Mouse (Mus musculus) MEL (cell line): ENCODE results near the gene Vmn2r99. TPM values are rescaled to one million over a fixed set of nuclear protein-coding genes. Genes with fewer than 3 reads are reported as not detected.

Source experiments
- DNase-seq: peaks from one replicate; pipeline ENCODE4 v3.0.0; 2011; ENCODE audit warnings: low read depth, low spot score
- H3K27ac ChIP-seq: 2 replicates; pipeline ENCODE4 v1.5.1; 2012; ENCODE audit warnings: low read depth, mild to moderate bottlenecking, control low read depth, low read length, moderate library complexity; ENCODE audit not compliant: control insufficient read depth
- H3K27me3 ChIP-seq, 2 experiments: fragments of 150-350 bp in 1 of 2; sonication (generic) in 1 of 2; 2 replicates each; pipeline ENCODE4 v1.6.1; 2012; ENCODE audit warnings: low read length in 2 of 2, mild to moderate bottlenecking in 2 of 2, improper control_type of control experiment in 1 of 2, moderate library complexity in 1 of 2; ENCODE audit not compliant: insufficient read depth in 2 of 2, control insufficient read depth in 1 of 2
- H3K36me3 ChIP-seq, 2 experiments: 2 replicates each; pipeline ENCODE4 v1.6.1; 2012 to 2014; ENCODE audit warnings: low read length in 2 of 2, improper control_type of control experiment in 1 of 2, inconsistent platforms in 1 of 2, mild to moderate bottlenecking in 1 of 2; ENCODE audit not compliant: insufficient read depth in 2 of 2, control insufficient read depth in 1 of 2
- H3K4me1 ChIP-seq, 2 experiments: fragments of 150-350 bp in 1 of 2; sonication (generic) in 1 of 2; 2 replicates each; pipeline ENCODE4 v1.6.1; 2012; ENCODE audit warnings: low read length in 2 of 2, improper control_type of control experiment in 1 of 2, mild to moderate bottlenecking in 1 of 2; ENCODE audit not compliant: insufficient read depth in 2 of 2, control insufficient read depth in 1 of 2
- H3K4me3 ChIP-seq, 2 experiments: fragments of 150-350 bp in 1 of 2; sonication (generic) in 1 of 2; 2 replicates each; pipeline ENCODE4 v1.5.1; 2012; ENCODE audit warnings: low read depth in 2 of 2, low read length in 2 of 2, mild to moderate bottlenecking in 2 of 2, moderate library complexity in 2 of 2, control low read depth in 1 of 2, improper control_type of control experiment in 1 of 2; ENCODE audit not compliant: control insufficient read depth in 1 of 2, insufficient read depth in 1 of 2
- H3K79me2 ChIP-seq: 2 replicates; pipeline ENCODE4 v1.6.1; 2012; ENCODE audit warnings: mild to moderate bottlenecking, low read length, moderate library complexity; ENCODE audit not compliant: control insufficient read depth, poor library complexity, insufficient read depth
- H3K9ac ChIP-seq: 2 replicates; pipeline ENCODE4 v1.6.1; 2012; ENCODE audit warnings: low read depth, mild to moderate bottlenecking, control low read depth, low read length, moderate library complexity; ENCODE audit not compliant: control insufficient read depth, poor library complexity, severe bottlenecking
- H3K9me3 ChIP-seq: fragments of 150-350 bp; sonication (generic); replicated peaks from 2 replicates; pipeline ENCODE4 v1.6.1; 2012; ENCODE audit warnings: mild to moderate bottlenecking, low read length, improper control_type of control experiment, moderate library complexity; ENCODE audit not compliant: insufficient read depth
- CHD1 ChIP-seq: IDR thresholded peaks from 2 replicates; pipeline ENCODE4 v1.6.1; 2012; ENCODE audit warnings: low read depth, mild to moderate bottlenecking, inconsistent platforms, low read length, improper control_type of control experiment
- CHD2 ChIP-seq: IDR thresholded peaks from 2 replicates; pipeline ENCODE4 v1.6.1; 2011; ENCODE audit warnings: low read length, improper control_type of control experiment
- EP300 ChIP-seq, 2 experiments: IDR thresholded peaks; 2 replicates each; pipeline ENCODE4 v1.6.1; 2011; ENCODE audit warnings: improper control_type of control experiment in 2 of 2, low read length in 2 of 2, low read depth in 1 of 2, mild to moderate bottlenecking in 1 of 2
- ETS1 ChIP-seq: IDR thresholded peaks from 2 replicates; pipeline ENCODE4 v1.6.1; 2012; ENCODE audit warnings: low read depth, mild to moderate bottlenecking, inconsistent platforms, low read length, improper control_type of control experiment, moderate library complexity
- GABPA ChIP-seq: IDR thresholded peaks from 2 replicates; pipeline ENCODE4 v1.6.1; 2012; ENCODE audit warnings: low read depth, mild to moderate bottlenecking, inconsistent platforms, low read length, improper control_type of control experiment, moderate library complexity
- MAX ChIP-seq: IDR thresholded peaks from 2 replicates; pipeline ENCODE4 v1.6.1; 2011; ENCODE audit warnings: low read length, improper control_type of control experiment
- MAZ ChIP-seq: IDR thresholded peaks from 2 replicates; pipeline ENCODE4 v1.6.1; 2012; ENCODE audit warnings: low read depth, mild to moderate bottlenecking, inconsistent platforms, low read length, improper control_type of control experiment
- MYB ChIP-seq: IDR thresholded peaks from 2 replicates; pipeline ENCODE4 v1.6.1; 2011; ENCODE audit warnings: mild to moderate bottlenecking, low read depth, low read length, improper control_type of control experiment
- POLR2A ChIP-seq, 2 experiments: IDR thresholded peaks; 2 replicates each; pipeline ENCODE4 v1.6.1; 2011 to 2012; ENCODE audit warnings: low read length in 2 of 2, mild to moderate bottlenecking in 2 of 2, control low read depth in 1 of 2, improper control_type of control experiment in 1 of 2, low read depth in 1 of 2, moderate library complexity in 1 of 2; ENCODE audit not compliant: control insufficient read depth in 1 of 2, insufficient read depth in 1 of 2, poor library complexity in 1 of 2
- RCOR1 ChIP-seq: IDR thresholded peaks from 2 replicates; pipeline ENCODE4 v1.6.1; 2012; ENCODE audit warnings: low read depth, mild to moderate bottlenecking, inconsistent platforms, low read length, improper control_type of control experiment
- TCF12 ChIP-seq: IDR thresholded peaks from 2 replicates; pipeline ENCODE4 v1.6.1; 2014; ENCODE audit warnings: low read depth, mild to moderate bottlenecking, inconsistent platforms, low read length, improper control_type of control experiment, moderate library complexity
- USF1 ChIP-seq: IDR thresholded peaks from 2 replicates; pipeline ENCODE4 v1.6.1; 2014; ENCODE audit warnings: low read depth, mild to moderate bottlenecking, inconsistent platforms, low read length, improper control_type of control experiment, moderate library complexity
- polyA plus RNA-seq, 2 experiments: library from polyadenylated mRNA; stranded (reverse) in 1 of 2; unstranded in 1 of 2; fragments of >175 nt in 1 of 2; fragments of >200 nt in 1 of 2; gene quantifications; 2 replicates each; pipeline versions ENCODE4 v1.2.1 to v1.2.4; 2012; ENCODE audit warnings: low replicate concordance in 2 of 2, low read depth in 1 of 2; ENCODE audit not compliant: insufficient read length in 2 of 2, insufficient read depth in 1 of 2, missing spikeins in 1 of 2
- total RNA-seq: library from RNA; depleted of rRNA; stranded (reverse); fragments of 300-350 nt; gene quantifications from 2 replicates; pipeline ENCODE4 v1.2.3, GENCODE M21; 2012; rRNA removed

The Vmn2r99 gene
- total and polyA plus RNA-seq, 3 experiments, result not detected

DNA sequence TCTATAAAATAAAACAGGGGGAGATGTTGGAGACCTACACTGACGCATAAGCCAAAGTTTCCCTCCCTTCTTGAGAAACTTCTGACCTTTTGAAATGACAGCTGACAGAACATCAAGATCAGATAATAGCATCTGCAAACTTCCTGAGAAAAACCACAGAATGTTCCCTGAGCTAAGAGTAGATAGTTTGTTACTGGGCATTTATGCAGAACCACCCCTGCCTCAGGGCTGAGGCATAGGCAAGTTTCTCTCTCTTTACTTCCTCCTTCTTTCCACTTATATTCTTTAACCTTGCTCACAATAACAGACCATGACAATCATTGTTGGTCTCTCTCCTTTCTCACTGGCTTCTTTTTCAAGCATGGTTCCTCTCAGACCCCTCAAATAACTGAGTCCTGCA lies 83.2 kb downstream of the Vmn2r99 start:
- no peak overlapping the region for H3K4me3 ChIP-seq
- DNase-seq, result peak; percentile 40
- H3K36me3 ChIP-seq, result no peaks in the 10 kb centered on the region
- no peaks in the 10 kb centered on the region for H3K27me3 ChIP-seq
- H3K4me1 ChIP-seq, result peaks cover 0 to 3% of the 10 kb centered on the region in 2 experiments; a peak in 1 of 4 replicates
- H3K27ac ChIP-seq, result no peak overlapping the region
- TF ChIP-seq MAZ, result no peak
- no peak for TF ChIP-seq GABPA
- no peak for TF ChIP-seq MYB
- peak in 1 of 2 experiments; percentile 26; a peak in 2 of 4 replicates for TF ChIP-seq EP300 (IDR thresholded peaks at IDR 0.05; ENCODE audit: low read depth in 1 of 2, low read length in 2 of 2)
- no peak for TF ChIP-seq RCOR1
- TF ChIP-seq MAX, result no peak
- TF ChIP-seq CHD1, result no peak
- peak; percentile 37; the same call in 1 of the 2 replicates for TF ChIP-seq ETS1
- no peak for TF ChIP-seq USF1
- no peak for TF ChIP-seq TCF12
- no peak for TF ChIP-seq CHD2
- no peak for TF ChIP-seq POLR2A (IDR thresholded peaks at IDR 0.05; ENCODE audit: control insufficient read depth in 1 of 2, insufficient read depth in 1 of 2, low read depth in 1 of 2, low read length in 2 of 2, poor library complexity in 1 of 2)
- TF ChIP-seq, all 39 proteins: peak for 2
- Histone ChIP-seq H3K9ac (no peak overlapping the region), H3K79me2 (no peaks in the 10 kb centered on the region), H3K9me3 (no peaks in the 10 kb centered on the region)

Other genes starting within 250 kb of the Vmn2r99 start
- gene Vmn2r100, start 142.8 kb downstream of the Vmn2r99 start, total RNA-seq, result not detected in 2 replicates
- gene Vmn2r100, start 142.8 kb downstream of the Vmn2r99 start, polyA plus RNA-seq, result not detected
- not detected in 2 replicates for gene Vmn2r101, start 215.3 kb downstream of the Vmn2r99 start, total RNA-seq
- not detected for gene Vmn2r101, start 215.3 kb downstream of the Vmn2r99 start, polyA plus RNA-seq